Mouse (Mus musculus) skeletal muscle tissue, adult 2 months (tissue): ENCODE measurements around the gene Rcl1.

Source experiments
- DNase-seq: peaks from one replicate; pipeline ENCODE4 v3.0.0-alpha.2; 2012; ENCODE audit warnings: low read depth, low spot score

Rcl1 gene

GRCm38 (mm10) chr19:29100874-29101542, at the start of gene Rcl1:
TSS of gene Rcl1 (plus strand) at chr19:29101375.
- DNase-seq, result peak; percentile 97

GRCm38 (mm10) chr19:29052786-29053185, 48.4 kb upstream of the Rcl1 start:
- DNase-seq, result no peak

DNA sequence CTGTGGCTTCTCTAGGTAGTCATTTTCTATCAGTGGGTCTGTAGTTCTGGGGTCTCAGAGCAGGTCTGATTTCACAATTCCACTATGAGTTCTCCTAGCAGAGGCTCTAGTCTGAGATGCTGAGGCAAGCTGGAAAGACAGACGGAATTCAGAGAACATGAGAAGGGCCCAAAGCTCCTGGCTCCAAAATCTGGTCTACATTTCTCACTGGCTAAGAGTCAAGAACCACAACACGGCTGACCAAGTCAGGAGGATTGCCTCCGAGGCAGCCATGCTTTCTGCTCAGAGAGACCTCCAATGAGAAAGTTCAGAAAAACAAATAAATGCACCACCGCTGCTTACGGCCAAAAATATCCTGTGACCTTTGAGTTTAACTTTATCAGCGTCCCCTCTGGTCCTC, 46.6 kb upstream of the Rcl1 start:
- DNase-seq, result peak; percentile 47

GRCm38 (mm10) chr19:29055469-29055868, 45.7 kb upstream of the Rcl1 start:
- DNase-seq, result no peak

- DNase-seq, result no peak
These were observed 42.4 kb upstream of the Rcl1 start for GRCm38 (mm10) chr19:29058741-29059140.

GRCm38 (mm10) chr19:29059688-29060087, 41.5 kb upstream of the Rcl1 start:
- no peak for DNase-seq

GRCm38 (mm10) chr19:29060299-29060698, 40.9 kb upstream of the Rcl1 start:
- no peak for DNase-seq

- DNase-seq, result no peak
These were observed 38.2 kb upstream of the Rcl1 start for GRCm38 (mm10) chr19:29063009-29063408.

DNA sequence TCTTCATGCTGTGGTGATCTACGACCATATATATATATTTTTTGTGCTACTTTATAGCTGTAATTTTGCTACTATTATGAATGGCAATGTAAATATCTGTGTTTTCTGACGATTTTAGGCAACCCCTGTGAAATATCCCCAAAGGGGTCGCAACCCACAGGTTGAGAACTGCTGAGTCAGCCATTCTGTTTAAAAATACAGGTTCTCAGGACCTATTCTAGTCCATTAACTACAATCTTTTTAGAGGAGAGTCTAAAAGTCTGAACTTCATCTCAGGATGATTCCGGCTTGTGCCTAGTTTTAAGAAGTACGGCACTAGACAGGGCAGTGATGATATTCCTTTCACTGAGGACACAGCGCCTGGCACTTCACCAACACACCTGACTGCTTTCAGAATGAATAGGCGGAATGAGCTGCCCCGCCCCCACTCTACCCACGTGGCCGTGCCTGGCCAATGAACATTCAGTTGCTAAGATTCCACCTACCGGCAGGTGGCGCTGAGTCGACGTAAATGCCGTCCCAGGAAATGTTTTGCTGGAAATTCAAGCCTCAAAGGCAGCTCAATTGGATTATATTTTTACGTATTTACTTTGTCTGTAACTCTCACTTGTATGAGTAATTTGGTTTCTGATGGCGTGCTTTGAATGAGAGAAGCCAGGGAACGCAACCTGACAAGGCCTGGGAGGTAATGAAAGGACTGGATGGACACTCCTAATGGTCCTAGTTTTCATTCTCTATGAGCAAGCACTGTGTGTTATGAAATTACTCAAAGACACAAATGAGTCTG, 37.4 kb upstream of the Rcl1 start:
- DNase-seq, result peak; percentile 95

DNA sequence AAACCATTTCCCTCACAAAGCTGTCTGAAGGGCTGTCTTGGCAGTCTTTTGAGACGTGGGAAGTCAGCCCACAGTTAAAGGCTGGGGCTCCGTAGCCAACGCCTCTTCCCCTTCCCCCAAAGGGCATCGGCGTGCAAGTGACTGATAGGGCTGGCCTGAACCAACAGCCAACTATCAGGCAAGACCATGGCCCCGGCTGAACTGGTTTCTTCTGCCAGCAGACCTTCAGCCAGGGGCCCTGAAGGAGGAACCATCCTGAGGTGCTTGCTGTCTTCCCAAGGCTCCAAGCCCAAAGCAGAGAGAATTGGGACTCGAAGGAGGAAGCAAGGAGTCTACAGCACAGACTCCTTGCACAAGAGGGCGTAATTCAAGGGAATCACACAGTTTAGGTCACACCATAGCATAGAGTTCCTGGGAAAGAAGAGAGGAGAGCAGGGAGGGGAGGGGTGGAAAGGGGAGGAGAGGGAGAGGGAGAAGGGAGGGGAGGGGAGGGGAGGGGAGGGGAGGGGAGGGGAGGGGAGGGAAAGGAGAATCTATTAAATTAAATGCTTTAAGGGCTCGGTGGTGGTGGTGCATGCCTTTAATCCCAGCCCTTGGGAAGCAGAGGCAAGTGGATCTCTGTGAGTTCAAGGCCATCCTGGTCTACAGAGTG, 36.6 kb upstream of the Rcl1 start:
- DNase-seq, result peak; percentile 59

DNA sequence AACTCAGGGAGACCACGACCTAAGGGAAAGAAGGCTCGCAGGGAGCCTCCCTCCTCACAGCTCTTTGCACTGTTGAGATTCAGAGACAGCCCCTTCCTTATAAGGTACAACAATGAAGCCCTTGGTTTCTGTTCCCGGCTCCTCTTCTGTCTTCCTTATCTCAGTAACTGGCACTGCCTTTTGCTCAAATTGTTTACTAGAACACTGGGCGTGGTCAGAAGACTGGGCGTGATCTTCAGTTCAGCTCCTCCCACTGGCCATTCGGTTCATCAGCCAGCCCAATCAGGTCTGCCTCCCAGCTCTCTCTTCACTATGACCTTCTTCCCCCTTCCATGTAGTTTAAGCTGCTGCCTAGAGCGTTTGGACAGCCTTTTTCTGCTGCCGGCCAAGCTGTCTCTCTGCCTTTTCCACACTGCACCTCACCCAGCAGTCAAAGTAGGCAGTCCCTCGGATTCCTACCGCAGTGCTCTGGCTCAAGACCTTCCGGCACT, 34.1 kb upstream of the Rcl1 start:
- DNase-seq, result peak; percentile 94

DNA sequence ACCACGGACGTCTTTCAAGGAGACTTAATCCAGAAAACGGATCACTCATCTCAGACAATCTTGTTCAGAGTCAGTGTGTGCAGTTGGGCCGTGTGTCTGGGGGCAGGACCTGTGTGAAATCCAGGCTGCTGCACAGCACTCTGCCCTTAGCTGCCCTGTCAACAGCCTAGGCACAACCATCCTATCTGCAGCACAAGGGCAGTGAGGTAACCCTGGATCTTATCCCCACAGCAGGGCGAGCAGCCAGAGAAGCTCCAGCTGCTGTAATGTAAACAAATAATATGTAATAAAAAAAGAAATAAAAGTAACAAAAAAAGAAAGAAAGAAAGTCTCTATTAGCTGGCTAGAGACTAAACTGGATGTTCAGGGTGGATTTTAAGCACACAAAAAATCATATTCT, 32.0 kb upstream of the Rcl1 start:
- DNase-seq, result no peak

DNA sequence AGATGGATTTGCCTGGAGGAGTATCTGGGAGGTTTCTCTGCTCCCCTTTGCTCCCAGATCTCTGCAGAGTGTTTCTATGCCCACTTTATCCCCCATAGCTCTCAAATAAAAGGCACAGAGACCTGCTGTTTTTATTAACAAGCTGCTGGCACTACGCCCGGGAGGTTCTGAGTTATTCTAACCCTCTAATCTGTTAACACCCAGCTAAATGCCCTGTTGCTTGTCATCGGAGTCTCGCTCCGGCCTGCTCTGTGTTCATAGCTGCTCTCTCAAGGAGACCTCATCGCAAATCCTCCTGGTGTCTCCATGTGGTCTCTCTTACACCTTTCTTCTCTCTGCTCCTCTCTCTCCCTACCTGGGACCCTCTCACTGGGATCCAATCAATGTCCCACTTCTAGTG, 26.4 kb upstream of the Rcl1 start:
- no peak for DNase-seq

GRCm38 (mm10) chr19:29088628-29089027, 12.5 kb upstream of the Rcl1 start:
- no peak for DNase-seq

DNA sequence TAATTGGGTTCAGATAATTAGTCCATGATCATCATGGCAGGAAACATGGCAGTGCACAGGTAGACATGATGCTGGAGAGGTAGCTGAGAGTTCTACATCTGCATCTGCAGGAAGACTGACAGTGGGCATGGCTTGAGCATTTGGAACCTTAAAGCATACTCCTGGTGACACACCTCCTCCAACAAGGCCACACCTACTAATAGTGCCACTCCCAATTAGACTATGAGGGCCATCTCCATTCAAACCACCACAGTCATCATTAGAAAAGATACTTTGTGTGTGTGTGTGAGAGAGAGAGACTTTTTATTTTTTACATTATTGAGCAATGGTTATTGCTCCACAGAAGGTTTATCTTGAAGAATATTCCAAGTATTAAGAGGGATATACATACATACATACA, 9.0 kb upstream of the Rcl1 start:
- no peak for DNase-seq

DNA sequence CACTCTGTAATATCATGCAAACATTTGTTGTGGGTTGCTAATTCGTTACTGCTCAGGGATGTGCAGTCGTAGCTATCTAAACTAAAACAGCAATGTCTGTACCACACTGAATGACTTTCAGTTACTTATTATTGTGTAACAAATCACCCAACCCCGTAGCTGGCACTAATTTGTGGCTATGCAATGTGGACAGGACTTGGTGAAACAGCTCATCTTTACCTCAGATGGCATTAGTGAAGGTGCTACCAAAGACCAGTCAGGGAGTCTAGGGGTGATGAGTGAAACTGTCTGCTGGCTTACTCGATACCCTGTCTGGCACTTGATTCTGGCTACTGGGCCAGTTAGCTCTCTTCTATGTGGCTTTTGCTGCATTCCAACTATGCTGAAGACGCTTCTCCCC, 2.1 kb upstream of the Rcl1 start:
- DNase-seq, result peak; percentile 65

GRCm38 (mm10) chr19:29099596-29099995, 1.6 kb upstream of the Rcl1 start:
- DNase-seq, result peak; percentile 83

DNA sequence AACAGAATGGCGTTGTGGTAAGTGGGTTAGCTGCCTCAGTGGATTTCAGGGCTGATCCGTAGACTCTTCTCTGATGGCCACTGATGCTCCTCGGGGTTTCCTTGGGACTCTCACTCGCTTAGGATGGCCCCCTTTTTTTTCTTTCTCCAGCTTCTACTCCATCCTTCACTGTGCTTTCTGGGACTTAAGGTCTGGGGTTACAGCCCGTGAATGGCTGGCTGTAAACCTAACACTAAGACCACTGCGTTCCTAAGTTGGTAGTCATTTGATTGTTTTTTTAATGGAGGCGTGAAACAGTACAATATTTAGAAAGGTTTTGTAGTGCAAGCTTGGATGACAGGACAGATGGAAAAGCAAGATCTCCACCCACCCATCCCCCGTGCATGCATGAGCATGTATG, 914 bp upstream of the Rcl1 start:
- DNase-seq, result no peak

GRCm38 (mm10) chr19:29101591-29101990, 416 bp downstream of the Rcl1 start:
- DNase-seq, result peak; percentile 27

GRCm38 (mm10) chr19:29102098-29102497, 923 bp downstream of the Rcl1 start:
- DNase-seq, result no peak

GRCm38 (mm10) chr19:29105816-29106215, 4.6 kb downstream of the Rcl1 start:
- DNase-seq, result no peak

DNA sequence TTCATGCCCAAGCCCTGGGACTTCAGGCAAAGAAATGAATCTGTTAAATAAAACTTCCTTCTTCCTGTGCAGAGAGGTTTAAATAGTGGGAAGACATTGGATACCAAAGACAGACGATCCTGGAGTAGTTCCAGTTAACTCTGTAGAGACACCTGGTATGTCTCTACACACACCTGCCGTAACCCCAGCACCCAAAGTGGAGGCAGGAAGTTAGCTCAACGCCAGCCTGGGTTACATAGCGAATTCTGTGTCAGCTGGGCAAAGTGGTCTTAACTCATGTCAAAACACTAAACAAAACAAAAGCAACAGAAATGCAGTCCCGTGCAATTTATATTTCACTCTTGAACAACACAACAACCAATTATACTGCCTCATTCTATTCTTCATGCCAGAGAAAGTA, 5.1 kb downstream of the Rcl1 start:
- DNase-seq, result no peak

DNA sequence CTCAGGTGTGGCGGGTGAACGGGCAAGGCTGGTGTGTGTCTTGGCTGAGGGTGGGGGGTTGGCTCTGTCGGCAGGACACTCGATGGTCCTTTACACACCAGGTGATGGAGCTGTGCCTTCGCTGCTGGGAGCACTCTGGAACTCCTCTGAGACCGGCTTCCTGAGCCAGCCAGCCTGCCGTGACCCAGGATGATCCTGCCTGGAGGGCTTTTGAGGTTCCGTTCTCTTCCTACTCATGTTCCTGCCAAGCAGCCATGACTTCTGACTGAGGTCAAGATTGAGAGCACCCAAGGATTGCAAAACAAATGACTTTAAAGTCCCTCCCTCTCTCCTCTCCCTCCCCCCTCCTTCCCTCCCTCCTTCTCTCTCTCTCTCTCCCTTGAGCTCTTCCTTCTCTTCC, 11.5 kb downstream of the Rcl1 start:
- peak; percentile 94 for DNase-seq
